Mouse (Mus musculus): Measurements from ENCODE around the gene Htra1. TPM values are rescaled to one million over a fixed set of nuclear protein-coding genes. Genes with fewer than 3 reads are reported as not detected.

The Htra1 gene
- 23.4 and 27.8 TPM in 2 replicates for polyA plus RNA-seq (2015; fragmentation: Nextera tagmentation; extraction: Ambion mirVana)

GRCm38 (mm10) chr7:130935793-130936471, at the start of gene Htra1:
Htra1 (plus strand) TSS chr7:130936111.
- Histone ChIP-seq H3K27me3 (replicated peaks) (peaks cover 65% of the 10 kb centered on the region), H3K4me1 (peaks cover 13% of the 10 kb centered on the region), H3K9me3 (no peaks in the 10 kb centered on the region), H3K27ac (no peak within 1 kb of the TSS), H3K9ac (peak within 1 kb of the TSS; percentile 9; the same call in 1 of the 2 replicates), H3K36me3 (no peaks in the 10 kb centered on the region), H3K4me3 (replicated peaks) (peak within 1 kb of the TSS; percentile 53), H3K4me2 (peak within 1 kb of the TSS; percentile 84)
- WGBS, result under 1% methylated on average over 70 of the region's 70 CpGs
- ATAC-seq (ENCODE audit: insufficient read depth, low FRiP score, low read depth), result peak; percentile 83

GRCm38 (mm10) chr7:130886246-130886645, 49.7 kb upstream of the Htra1 start:
- Histone ChIP-seq H3K4me1 (no peaks in the 10 kb centered on the region), H3K9ac (no peak overlapping the region), H3K27me3 (replicated peaks) (no peaks in the 10 kb centered on the region), H3K9me3 (no peaks in the 10 kb centered on the region), H3K4me3 (replicated peaks) (no peak overlapping the region), H3K27ac (no peak overlapping the region), H3K4me2 (no peak overlapping the region), H3K36me3 (0 out of 2 replicates have a peak, but pooled peaks cover 6% of the 10 kb centered on the region)
- 76% methylated on average over 3 of the region's 3 CpGs for WGBS
- ATAC-seq (ENCODE audit: insufficient read depth, low FRiP score, low read depth), result no peak

GRCm38 (mm10) chr7:130887946-130888345, 48.0 kb upstream of the Htra1 start:
- Histone ChIP-seq H3K9ac (no peak overlapping the region), H3K36me3 (0 out of 2 replicates have a peak, but pooled peaks cover 9% of the 10 kb centered on the region), H3K27me3 (replicated peaks) (no peaks in the 10 kb centered on the region), H3K4me3 (replicated peaks) (no peak overlapping the region), H3K9me3 (no peaks in the 10 kb centered on the region), H3K4me2 (no peak overlapping the region), H3K4me1 (no peaks in the 10 kb centered on the region; the same call in 1 of the 2 replicates), H3K27ac (no peak overlapping the region; the same call in 1 of the 2 replicates)
- no peak for ATAC-seq (ENCODE audit: insufficient read depth, low FRiP score, low read depth)
- 40% methylated on average over 3 of the region's 3 CpGs for WGBS

GRCm38 (mm10) chr7:130890871-130891270, 45.0 kb upstream of the Htra1 start:
- H3K4me3 ChIP-seq (replicated peaks), result no peak overlapping the region
- H3K9ac ChIP-seq, result no peak overlapping the region
- ATAC-seq (ENCODE audit: insufficient read depth, low FRiP score, low read depth), result no peak
- H3K4me2 ChIP-seq, result no peak overlapping the region
- H3K4me1 ChIP-seq, result no peaks in the 10 kb centered on the region; the same call in 1 of the 2 replicates
- H3K36me3 ChIP-seq, result 0 out of 2 replicates have a peak, but pooled peaks cover 3% of the 10 kb centered on the region
- 38% methylated on average over 2 of the region's 2 CpGs for WGBS
- H3K27me3 ChIP-seq (replicated peaks), result no peaks in the 10 kb centered on the region
- H3K27ac ChIP-seq, result no peak overlapping the region
- H3K9me3 ChIP-seq, result no peaks in the 10 kb centered on the region

- no peak overlapping the region for H3K27ac ChIP-seq
Measured at GRCm38 (mm10) chr7:130892973-130893372, 42.9 kb upstream of the Htra1 start.

GRCm38 (mm10) chr7:130894931-130895617, 40.8 kb upstream of the Htra1 start:
- no peaks in the 10 kb centered on the region for H3K27me3 ChIP-seq (replicated peaks)
- no peak overlapping the region for H3K4me2 ChIP-seq
- H3K9me3 ChIP-seq, result no peaks in the 10 kb centered on the region
- H3K9ac ChIP-seq, result no peak overlapping the region
- H3K4me1 ChIP-seq, result no peaks in the 10 kb centered on the region; the same call in 1 of the 2 replicates
- no peak for ATAC-seq (ENCODE audit: insufficient read depth, low FRiP score, low read depth)
- H3K4me3 ChIP-seq (replicated peaks), result no peak overlapping the region
- H3K36me3 ChIP-seq, result 0 out of 2 replicates have a peak, but pooled peaks cover 6% of the 10 kb centered on the region
- 67% methylated on average over 9 of the region's 9 CpGs for WGBS
- H3K27ac ChIP-seq, result no peak overlapping the region

More at GRCm38 (mm10) chr7:130892973-130893372, 42.9 kb upstream of the Htra1 start:
- no peaks in the 10 kb centered on the region for H3K27me3 ChIP-seq (replicated peaks)
- H3K9me3 ChIP-seq, result no peaks in the 10 kb centered on the region
- no peak overlapping the region for H3K9ac ChIP-seq
- 75% methylated on average over 6 of the region's 6 CpGs for WGBS
- ATAC-seq (ENCODE audit: insufficient read depth, low FRiP score, low read depth), result no peak
- H3K4me1 ChIP-seq, result no peaks in the 10 kb centered on the region; the same call in 1 of the 2 replicates
- no peak overlapping the region for H3K4me2 ChIP-seq
- 0 out of 2 replicates have a peak, but pooled peaks cover 6% of the 10 kb centered on the region for H3K36me3 ChIP-seq
- H3K4me3 ChIP-seq (replicated peaks), result no peak overlapping the region

- Histone ChIP-seq H3K4me2 (no peak overlapping the region), H3K9ac (no peak overlapping the region), H3K4me3 (replicated peaks) (no peak overlapping the region), H3K27ac (no peak overlapping the region), H3K27me3 (replicated peaks) (no peaks in the 10 kb centered on the region), H3K9me3 (no peaks in the 10 kb centered on the region), H3K36me3 (0 out of 2 replicates have a peak, but pooled peaks cover 6% of the 10 kb centered on the region), H3K4me1 (no peaks in the 10 kb centered on the region; the same call in 1 of the 2 replicates)
- no peak for ATAC-seq (ENCODE audit: insufficient read depth, low FRiP score, low read depth)
- 79% methylated on average over 2 of the region's 2 CpGs for WGBS
Measured at GRCm38 (mm10) chr7:130895618-130895945, 40.3 kb upstream of the Htra1 start.

GRCm38 (mm10) chr7:130896064-130896463, 39.8 kb upstream of the Htra1 start:
- no peak overlapping the region for H3K27ac ChIP-seq
- ATAC-seq (ENCODE audit: insufficient read depth, low FRiP score, low read depth), result no peak
- no peaks in the 10 kb centered on the region; the same call in 1 of the 2 replicates for H3K4me1 ChIP-seq
- no peaks in the 10 kb centered on the region for H3K9me3 ChIP-seq
- no peak overlapping the region for H3K4me2 ChIP-seq
- WGBS, result 70% methylated on average over 3 of the region's 3 CpGs
- H3K36me3 ChIP-seq, result 0 out of 2 replicates have a peak, but pooled peaks cover 6% of the 10 kb centered on the region
- no peaks in the 10 kb centered on the region for H3K27me3 ChIP-seq (replicated peaks)
- no peak overlapping the region for H3K9ac ChIP-seq
- H3K4me3 ChIP-seq (replicated peaks), result no peak overlapping the region

- no peaks in the 10 kb centered on the region; the same call in 1 of the 2 replicates for H3K4me1 ChIP-seq
- no peak for ATAC-seq (ENCODE audit: insufficient read depth, low FRiP score, low read depth)
- H3K36me3 ChIP-seq, result 0 out of 2 replicates have a peak, but pooled peaks cover 3% of the 10 kb centered on the region
- H3K27me3 ChIP-seq (replicated peaks), result no peaks in the 10 kb centered on the region
- H3K9ac ChIP-seq, result no peak overlapping the region
- no peak overlapping the region for H3K4me3 ChIP-seq (replicated peaks)
- H3K27ac ChIP-seq, result no peak overlapping the region
- 90% methylated on average over 10 of the region's 10 CpGs for WGBS
- H3K4me2 ChIP-seq, result no peak overlapping the region
- H3K9me3 ChIP-seq, result no peaks in the 10 kb centered on the region
Measured at GRCm38 (mm10) chr7:130897201-130897600, 38.7 kb upstream of the Htra1 start.

- H3K27me3 ChIP-seq (replicated peaks), result no peaks in the 10 kb centered on the region
- H3K36me3 ChIP-seq, result 0 out of 2 replicates have a peak, but pooled peaks cover 3% of the 10 kb centered on the region
- no peak overlapping the region for H3K4me3 ChIP-seq (replicated peaks)
- WGBS, result 82% methylated on average over 4 of the region's 4 CpGs
- H3K27ac ChIP-seq, result no peak overlapping the region
- no peak overlapping the region for H3K9ac ChIP-seq
- H3K9me3 ChIP-seq, result no peaks in the 10 kb centered on the region
- no peak for ATAC-seq (ENCODE audit: insufficient read depth, low FRiP score, low read depth)
- no peaks in the 10 kb centered on the region for H3K4me1 ChIP-seq
- H3K4me2 ChIP-seq, result no peak overlapping the region
Measured at GRCm38 (mm10) chr7:130898373-130898772, 37.5 kb upstream of the Htra1 start.

GRCm38 (mm10) chr7:130900233-130900848, 35.6 kb upstream of the Htra1 start:
- ATAC-seq (ENCODE audit: insufficient read depth, low FRiP score, low read depth), result no peak

More at GRCm38 (mm10) chr7:130900233-130900848, 35.6 kb upstream of the Htra1 start:
- Histone ChIP-seq H3K4me1 (no peaks in the 10 kb centered on the region), H3K27me3 (replicated peaks) (no peaks in the 10 kb centered on the region), H3K4me2 (no peak overlapping the region), H3K27ac (peak overlapping the region; percentile 16; the same call in 1 of the 2 replicates), H3K9ac (no peak overlapping the region), H3K4me3 (replicated peaks) (no peak overlapping the region), H3K9me3 (no peaks in the 10 kb centered on the region), H3K36me3 (peaks cover 9% of the 10 kb centered on the region)
- WGBS, result 80% methylated on average over 5 of the region's 5 CpGs

All from stomach, embryonic 15.5 days (tissue).